Mouse (Mus musculus) heart, adult 8-10 months (tissue): Measurements from ENCODE around the gene Sdhd. TPM values are rescaled to one million over a fixed set of nuclear protein-coding genes. Genes with fewer than 3 reads are reported as not detected.

Experiments
- DNase-seq: peaks from one replicate; pipeline ENCODE4 v3.0.0; 2022; ENCODE audit warnings: low spot score
- total RNA-seq, 4 experiments: library from RNA; stranded (reverse); gene quantifications; 2 replicates each; pipeline ENCODE4 v1.2.4; 2022

The Sdhd gene
- total RNA-seq, 4 experiments from 2014 or later, result 662 to 705 (median 698) TPM

GRCm38 (mm10) chr9:50586955-50587354 is 16.7 kb downstream of the Sdhd start:
- no peak for DNase-seq

DNA sequence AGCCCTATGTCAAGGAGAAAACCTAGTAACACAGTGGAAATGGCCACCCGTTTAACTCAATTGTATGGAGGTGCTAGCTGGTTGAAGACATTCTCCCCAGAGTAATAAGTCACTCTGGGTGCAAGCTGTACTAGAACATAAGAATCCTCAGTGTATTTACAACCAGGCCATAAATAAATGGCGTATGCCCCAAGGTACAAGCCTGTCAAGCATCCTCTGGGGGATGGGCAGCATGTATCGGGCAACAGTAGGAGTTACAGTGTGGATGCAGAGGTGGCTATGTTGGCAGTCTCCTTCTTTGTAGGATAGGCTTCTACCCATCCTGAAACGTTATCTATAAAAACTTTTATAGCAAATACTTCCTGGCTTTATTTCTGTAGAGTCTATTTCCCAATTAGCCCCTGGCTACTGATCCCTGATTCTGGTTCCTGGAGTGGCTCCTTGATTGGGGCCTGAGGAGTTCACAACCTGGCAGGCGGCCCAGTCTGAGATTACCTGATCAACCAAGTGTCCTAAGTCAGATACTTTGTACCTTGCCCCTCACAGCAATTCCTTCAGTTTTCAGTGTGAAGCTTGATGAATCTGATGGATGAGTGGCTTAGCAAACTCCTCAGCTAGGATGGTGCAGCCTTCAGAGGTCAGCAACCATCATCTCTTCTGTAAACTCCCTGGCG is 18.3 kb downstream of the Sdhd start:
- DNase-seq, result no peak

- no peak for DNase-seq
Observed at GRCm38 (mm10) chr9:50580370-50580769, 23.2 kb downstream of the Sdhd start.

DNA sequence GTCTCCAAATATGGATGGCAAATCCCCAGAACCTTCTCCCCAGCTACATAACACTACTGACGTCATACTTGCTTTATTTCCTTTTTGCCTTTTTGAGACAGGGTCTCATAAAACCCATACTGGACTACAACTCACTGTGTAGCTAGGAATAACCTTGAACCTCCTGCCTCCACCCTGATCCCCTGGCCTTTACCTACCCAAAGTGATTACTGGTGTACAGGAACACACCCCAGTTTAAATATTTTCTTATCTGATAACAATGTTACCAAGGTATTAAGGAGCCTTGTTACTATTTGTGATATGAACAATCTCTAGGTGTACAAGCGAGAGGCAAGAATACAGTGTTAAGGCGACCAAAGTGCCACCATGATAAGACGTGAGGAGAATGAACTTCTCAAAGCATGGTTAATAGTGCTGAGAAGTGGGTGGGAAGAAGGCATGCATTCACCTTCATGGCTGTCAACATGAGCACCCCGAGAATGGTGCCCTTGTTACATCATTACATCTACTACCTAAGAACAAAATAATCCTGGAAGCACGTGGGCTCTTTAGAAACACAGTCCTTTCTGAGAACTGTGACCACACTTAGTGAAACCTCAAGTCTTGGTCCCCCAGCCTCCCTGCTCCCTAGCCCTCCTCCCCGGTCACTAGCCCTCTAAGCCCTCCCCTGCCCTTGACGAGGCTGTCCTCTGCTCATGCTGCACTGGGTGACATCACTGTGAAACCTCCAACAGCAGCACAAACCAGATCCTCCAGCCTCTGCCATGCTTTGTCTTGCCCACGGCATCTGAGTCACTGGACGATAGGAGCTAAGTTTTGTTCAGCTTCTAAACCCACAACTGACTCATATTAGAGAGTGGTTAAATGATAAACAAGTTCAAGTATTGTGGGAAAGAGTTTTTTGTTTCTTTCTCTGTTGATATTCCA is 33.8 kb downstream of the Sdhd start:
- DNase-seq, result no peak

DNA sequence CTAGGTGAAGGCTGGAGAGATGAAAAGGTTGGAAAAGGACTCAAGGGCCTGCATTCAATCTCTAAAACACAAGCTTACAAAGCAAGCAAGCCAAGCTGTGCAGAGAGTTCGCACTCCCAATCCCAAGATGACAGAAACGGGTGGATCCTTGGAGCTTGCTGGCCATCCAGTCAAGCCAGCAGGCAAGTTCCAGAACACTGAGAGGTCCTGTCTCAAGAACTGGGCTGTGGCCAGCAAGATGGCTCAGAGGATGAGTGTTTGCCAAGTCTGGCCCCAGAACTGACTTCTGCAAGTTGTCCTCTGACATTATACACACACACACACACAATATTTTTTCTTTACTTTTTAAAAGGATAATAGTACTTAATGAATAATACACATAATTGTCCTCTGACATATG is 35.7 kb downstream of the Sdhd start:
- DNase-seq, result no peak

DNA sequence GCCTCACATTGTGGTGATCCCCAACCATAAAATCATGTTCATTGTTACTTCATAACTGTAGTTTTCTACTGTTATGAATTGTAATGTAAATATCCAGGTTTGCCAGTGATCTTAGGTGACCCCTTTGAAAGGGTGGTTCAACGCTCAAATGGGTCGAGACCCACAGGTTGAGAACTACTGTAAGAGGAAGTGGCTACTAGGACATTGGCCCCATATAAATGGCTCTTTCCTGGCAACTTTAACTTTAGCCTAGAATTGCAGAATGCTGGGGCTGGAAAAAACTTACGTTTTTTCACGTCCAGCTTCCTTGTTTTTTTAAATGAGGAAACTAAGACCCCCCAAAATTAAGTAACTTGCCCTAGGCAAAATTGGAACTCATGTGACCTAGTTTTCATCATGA is 36.2 kb downstream of the Sdhd start:
- no peak for DNase-seq

DNA sequence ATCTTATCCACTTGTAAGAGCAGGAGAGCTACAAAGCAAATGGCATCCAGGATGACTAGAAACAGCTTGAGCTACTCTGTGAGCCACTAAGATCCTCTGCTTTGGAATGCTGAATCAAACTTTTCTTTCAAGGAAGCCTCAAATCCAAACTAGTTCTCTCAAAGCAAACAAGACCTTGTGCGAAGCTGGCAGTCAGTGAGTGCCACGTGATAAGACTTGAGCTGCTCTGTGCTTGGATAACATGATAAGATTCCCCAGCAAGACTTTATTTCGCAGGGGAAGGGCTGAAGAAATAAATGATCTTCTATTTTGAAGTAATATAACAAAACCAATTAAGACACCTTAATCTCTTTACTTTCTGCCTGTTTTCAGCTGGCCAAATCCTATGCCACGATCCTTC is 37.7 kb downstream of the Sdhd start:
- DNase-seq, result no peak

- DNase-seq, result peak; percentile 15
Observed at GRCm38 (mm10) chr9:50565173-50565572, 38.4 kb downstream of the Sdhd start.

DNA sequence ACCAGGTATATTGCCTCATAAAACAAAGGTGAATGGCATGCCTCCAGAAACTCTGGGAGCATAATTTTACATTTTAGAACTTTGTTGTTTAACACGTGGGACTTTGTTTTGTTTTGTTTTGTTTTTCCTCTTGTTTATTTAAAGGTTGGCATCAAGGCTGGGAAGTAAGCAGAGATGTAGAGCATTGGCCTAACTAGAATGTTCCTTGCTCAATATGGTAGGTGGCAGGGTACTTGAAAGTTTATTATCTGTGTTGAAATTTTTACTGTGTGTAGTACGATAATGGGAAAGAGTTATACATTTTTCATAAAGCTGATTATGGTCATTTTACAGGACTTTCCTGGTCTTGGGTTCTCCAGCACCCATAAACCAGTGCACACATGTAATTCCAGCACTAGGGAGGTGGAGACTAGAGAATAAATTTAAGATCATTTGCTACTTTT is 41.7 kb downstream of the Sdhd start:
- DNase-seq, result no peak

DNA sequence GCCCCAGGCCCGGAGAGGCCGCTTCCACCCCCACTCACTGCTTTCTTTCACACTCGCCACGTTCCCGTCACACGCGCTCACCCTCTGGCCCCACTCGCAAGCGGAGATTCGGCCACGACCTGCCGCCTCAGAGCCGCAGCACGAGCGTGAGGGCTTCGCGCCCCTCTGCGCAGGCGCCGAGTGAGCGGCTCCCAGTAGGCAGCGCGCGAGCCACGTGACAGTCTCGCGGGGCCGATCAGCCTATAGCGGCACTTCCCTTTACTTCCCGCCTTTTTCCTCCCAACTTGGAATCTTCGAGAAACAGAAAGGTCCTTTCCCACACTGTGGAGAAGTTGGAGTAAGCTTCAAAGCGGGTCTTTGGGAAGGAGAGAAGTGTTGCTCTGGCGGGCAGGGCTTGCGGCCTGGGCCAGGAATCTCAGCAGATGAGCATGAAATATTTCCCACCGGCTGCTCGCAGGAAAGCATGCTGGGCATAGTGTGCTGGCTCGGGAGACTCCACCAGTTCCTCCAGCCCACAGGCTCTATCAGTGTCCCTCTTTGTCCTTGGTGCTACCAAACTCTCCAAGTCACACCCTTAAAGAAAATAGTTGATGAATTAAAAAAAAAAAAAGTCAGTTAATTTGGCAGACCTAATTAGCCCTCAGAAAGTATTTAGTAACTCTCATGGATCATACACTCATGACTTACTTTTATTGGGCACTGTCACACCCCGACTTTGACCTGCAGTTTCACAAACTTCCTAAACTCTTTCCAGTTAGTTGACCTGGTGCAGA is 42.3 kb downstream of the Sdhd start, which contains the start of gene Tex12:
Gene Tex12 (minus strand): TSS at position 181 of the 773 bp plus-strand sequence.
- no peak for DNase-seq

DNA sequence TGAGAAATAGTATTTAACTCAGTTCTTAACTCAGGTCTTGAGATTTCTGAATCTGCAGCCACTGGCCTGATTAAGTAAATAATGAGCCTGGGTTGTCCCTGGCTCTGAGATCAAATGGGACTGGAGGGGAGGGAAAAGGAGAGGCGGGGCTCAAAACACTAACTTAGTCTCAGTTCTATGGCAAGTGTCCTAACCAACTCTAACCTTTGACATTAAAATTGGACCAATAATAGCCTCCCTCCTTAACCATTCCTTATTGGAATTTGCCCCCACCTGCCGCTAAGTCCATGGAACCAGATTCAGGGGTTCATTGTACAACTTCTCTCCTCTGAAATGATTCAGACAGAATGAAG is 48.5 kb downstream of the Sdhd start, which contains the start of gene Bco2:
Gene Bco2 (minus strand): TSS at position 88 of the 353 bp plus-strand sequence.
- DNase-seq, result no peak

GRCm38 (mm10) chr9:50554241-50555093 is 49.1 kb downstream of the Sdhd start, which contains the start of gene Il18:
TSS of gene Il18 (plus strand) at chr9:50554827.
- DNase-seq, result peak; percentile 34

DNA sequence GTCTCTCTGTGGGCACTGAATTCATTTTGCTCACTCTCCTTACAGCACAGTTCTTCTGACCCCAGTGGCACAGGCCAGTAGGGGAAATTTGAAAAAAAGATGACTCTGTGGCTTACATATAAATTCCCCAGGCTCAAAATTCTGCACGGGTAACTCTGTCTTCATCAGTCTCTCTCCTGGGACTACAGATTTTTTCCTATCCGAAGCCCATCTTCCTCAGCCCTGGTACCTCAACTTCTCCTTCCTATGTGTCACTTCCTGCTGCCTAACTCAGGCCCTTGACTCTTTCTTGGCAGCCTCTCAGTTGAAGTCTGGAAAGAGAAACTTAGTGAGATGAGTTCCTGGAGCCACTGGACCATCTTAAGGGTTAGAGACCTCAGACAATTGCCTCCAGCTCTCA is 50.1 kb downstream of the Sdhd start:
- DNase-seq, result no peak

DNA sequence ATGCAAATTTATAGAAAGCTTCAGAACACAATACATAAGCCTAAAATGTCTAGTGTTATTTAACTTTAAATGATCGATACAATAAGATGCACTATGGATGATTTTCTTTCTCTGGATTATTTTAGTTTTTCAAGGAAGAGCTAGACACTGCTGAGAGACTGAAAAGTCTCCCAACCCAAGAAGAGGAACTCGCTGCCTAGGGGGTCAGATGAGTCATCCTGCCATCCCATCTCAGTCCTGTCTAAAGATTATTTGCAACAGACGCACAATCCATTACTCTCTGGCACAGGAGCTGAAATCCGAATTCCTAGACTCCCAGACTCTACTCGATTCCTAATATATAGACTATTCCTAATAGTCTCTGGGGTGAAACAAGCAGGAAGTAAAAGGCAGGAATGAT is 51.4 kb downstream of the Sdhd start:
- no peak for DNase-seq

- no peak for DNase-seq
Observed at GRCm38 (mm10) chr9:50548936-50549335, 54.7 kb downstream of the Sdhd start.

DNA sequence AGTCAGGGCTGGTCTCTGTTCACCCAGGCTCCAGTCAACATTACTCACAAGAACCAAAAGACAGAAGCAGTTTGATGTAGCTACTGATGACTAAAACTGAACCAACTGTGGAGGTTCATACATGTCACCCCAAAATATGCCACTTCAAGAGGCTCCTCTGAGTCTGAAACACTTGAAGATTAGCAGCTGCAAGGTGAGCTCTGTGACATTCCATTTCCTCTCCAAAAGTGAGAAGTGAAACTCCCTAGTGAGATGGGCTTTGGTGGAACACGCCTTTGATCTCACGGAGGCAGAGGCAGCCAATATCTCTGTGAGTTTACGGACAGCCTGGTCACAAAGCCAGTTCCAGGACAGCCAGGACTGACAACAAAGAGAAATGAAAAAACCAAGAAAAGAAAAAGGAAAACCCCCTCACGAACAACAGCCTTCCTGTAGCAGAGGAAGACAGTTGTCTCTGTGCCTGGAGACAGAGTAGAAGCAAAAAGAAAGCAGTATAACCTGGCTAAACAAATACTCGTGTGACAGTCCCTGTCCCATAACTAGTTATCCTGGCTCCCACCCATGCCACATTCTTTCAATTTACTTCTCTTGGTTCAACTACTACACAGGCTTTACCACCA is 55.6 kb downstream of the Sdhd start:
- DNase-seq, result no peak
